Mouse (Mus musculus) stomach, postnatal 0 days (tissue): ENCODE measurements around the gene Naa16.

ENCODE experiments used
- CTCF ChIP-seq: IDR thresholded peaks from 2 replicates; pipeline ENCODE4 v1.5.1; 2016; ENCODE audit warnings: antibody characterized with exemption, low read depth, mild to moderate bottlenecking, moderate library complexity
- EP300 ChIP-seq: optimal IDR thresholded peaks from 2 replicates; pipeline ENCODE3; 2016; ENCODE audit warnings: antibody characterized with exemption

DNA sequence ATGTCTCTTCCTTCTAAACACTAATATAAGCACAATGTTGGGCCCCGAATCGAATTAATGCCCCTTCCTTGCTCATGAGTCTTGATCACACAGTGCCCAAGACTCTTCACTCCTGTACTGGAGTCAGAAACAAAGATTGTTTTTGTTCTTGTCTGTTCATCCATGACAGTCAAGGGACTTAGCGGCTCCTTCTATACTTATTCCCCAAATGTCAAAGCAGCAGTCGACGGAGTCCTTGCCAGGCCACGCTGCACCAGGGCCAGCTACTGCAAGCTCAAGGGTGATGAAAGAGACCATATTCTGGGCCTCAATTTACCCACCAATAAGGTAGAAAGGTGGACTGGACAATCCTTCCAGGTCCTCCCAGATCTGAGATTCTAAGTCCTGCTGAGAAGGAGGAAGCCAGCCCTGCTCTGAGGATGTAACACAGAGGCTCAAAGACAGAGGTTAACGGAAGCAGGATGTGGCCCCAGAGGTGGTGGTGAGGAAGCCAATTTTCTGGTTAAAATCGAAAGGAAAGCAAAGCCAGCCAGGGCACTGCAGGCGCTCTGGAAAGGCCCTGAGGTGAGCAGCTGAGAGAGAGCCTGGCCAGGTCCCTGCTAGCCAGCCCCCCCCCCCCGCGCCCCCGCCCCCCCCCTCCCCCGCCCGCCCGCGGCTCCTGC lies 97.3 kb downstream of the Naa16 start:
- TF ChIP-seq EP300 (no peak), CTCF (no peak)
